Mouse (Mus musculus): ENCODE results near the gene 7420426K07Rik.

DNA sequence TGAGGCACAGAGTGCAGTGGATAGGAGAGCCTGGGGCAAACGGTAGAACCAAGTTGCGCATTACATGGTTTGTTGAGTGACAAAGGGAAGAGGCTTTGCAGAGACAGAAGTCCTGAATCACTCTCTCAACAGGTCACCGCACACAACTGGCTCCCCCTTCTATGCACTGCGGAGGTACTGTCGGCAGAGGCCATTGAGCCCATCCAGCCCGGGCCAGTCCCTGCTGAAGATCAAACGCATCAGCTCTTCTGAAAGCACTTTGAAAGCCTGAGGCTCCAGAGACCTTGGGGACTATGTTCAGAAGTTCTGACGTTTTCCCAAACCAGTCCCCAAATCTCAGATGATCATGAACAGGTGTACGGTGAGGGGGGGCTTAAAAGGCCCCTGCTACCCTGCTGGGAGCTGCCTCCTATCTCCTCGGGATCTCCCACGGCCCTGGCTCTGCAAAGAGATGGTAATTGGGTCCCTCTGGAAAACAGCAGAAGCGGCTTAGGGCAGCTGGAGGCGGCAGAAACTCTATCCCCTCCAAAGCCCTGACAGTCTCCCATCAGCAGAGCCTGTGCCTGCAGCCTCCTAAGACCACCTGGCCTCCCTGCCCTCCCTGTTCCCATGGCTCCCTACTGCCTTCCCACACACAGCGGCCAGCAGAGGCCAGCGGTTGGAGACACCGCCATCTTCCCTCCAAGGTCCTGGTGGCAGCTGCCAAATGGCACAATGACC, 32.4 kb downstream of the 7420426K07Rik start:
- TF ChIP-seq CTCF (IDR thresholded peaks at IDR 0.05; ENCODE audit: borderline replicate concordance, extremely low read depth, insufficient read depth, insufficient read length) (no peak), POLR2A (IDR thresholded peaks at IDR 0.05; ENCODE audit: borderline replicate concordance, extremely low read depth, insufficient read depth, insufficient read length, poor library complexity, severe bottlenecking) (no peak)

All from brain, embryonic 14.5 days (tissue).